Mouse (Mus musculus) liver, embryonic 14.5 days (tissue): ENCODE results near the gene Unc13c. TPM values are rescaled to one million over a fixed set of nuclear protein-coding genes. Genes with fewer than 3 reads are reported as not detected.

ENCODE experiments used
- ATAC-seq: fragments of 200-750 bp; cut with Nextera tagmentation; 2 replicates; pipeline ENCODE4 v1.8.0; 2017; ENCODE audit warnings: moderate number of reproducible peaks, mild to moderate bottlenecking, moderate library complexity; ENCODE audit not compliant: insufficient read depth
- DNase-seq, 3 experiments: peaks; one replicate each; pipeline ENCODE4 v3.0.0-alpha.2; 2012 to 2013; ENCODE audit warnings: low read depth in 3 of 3, low spot score in 3 of 3
- H3K27ac ChIP-seq: fragments of 300-500 bp; sonication (generic); 2 replicates; pipeline ENCODE4 v1.5.1; 2014; ENCODE audit warnings: moderate library complexity, mild to moderate bottlenecking, control low read depth, inconsistent platforms
- H3K27me3 ChIP-seq: fragments of 300-500 bp; sonication (generic); 2 replicates; pipeline ENCODE4 v1.6.1; 2014; ENCODE audit warnings: mild to moderate bottlenecking, low read length, moderate library complexity; ENCODE audit not compliant: control insufficient read depth, insufficient read depth
- H3K36me3 ChIP-seq: fragments of 300-500 bp; sonication (generic); replicated peaks from 2 replicates; pipeline ENCODE4 v1.6.1; 2014; ENCODE audit warnings: low read depth; ENCODE audit not compliant: control insufficient read depth, insufficient read depth
- H3K4me1 ChIP-seq, 2 experiments: fragments of 200-500 bp in 1 of 2; fragments of 300-500 bp in 1 of 2; sonication (generic) in 1 of 2; replicated peaks; 2 replicates each; pipeline ENCODE4 v1.6.1; 2012 to 2014; ENCODE audit warnings: antibody characterized with exemption in 1 of 2, inconsistent platforms in 1 of 2, low read length in 1 of 2; ENCODE audit not compliant: control insufficient read depth in 2 of 2, insufficient read depth in 2 of 2
- H3K4me2 ChIP-seq: fragments of 300-500 bp; sonication (generic); 2 replicates; pipeline ENCODE4 v1.6.1; 2014; ENCODE audit warnings: low read depth, mild to moderate bottlenecking, control low read depth, moderate library complexity
- H3K4me3 ChIP-seq, 2 experiments: fragments of 200-500 bp in 1 of 2; fragments of 300-500 bp in 1 of 2; sonication (generic) in 1 of 2; 2 replicates each; pipeline ENCODE4 v1.5.1; 2012 to 2014; ENCODE audit warnings: low read depth in 2 of 2, low read length in 2 of 2, mild to moderate bottlenecking in 2 of 2, control low read depth in 1 of 2, inconsistent platforms in 1 of 2, moderate library complexity in 1 of 2; ENCODE audit not compliant: insufficient read depth in 1 of 2
- H3K9ac ChIP-seq: fragments of 300-500 bp; sonication (generic); replicated peaks from 2 replicates; pipeline ENCODE4 v1.6.1; 2014; ENCODE audit warnings: mild to moderate bottlenecking, control low read depth, moderate library complexity
- H3K9me3 ChIP-seq: fragments of 300-500 bp; sonication (generic); 2 replicates; pipeline ENCODE4 v1.6.1; 2016; ENCODE audit warnings: low read length, mixed read lengths; ENCODE audit not compliant: control insufficient read depth
- CTCF ChIP-seq: IDR thresholded peaks from 2 replicates; pipeline ENCODE4 v1.5.1; 2016; ENCODE audit warnings: antibody characterized with exemption, low read depth, control low read depth
- EP300 ChIP-seq: IDR thresholded peaks from 2 replicates; pipeline ENCODE4 v1.6.1; 2016; ENCODE audit warnings: antibody characterized with exemption, low read depth
- WGBS: fragments of 180-500 bp; shearing (Covaris S2); extraction: QIAGEN DNeasy Blood & Tissue Kit; methylation state at CpG from one replicate; pipeline ENCODE4 v1.1.7; 2014; ENCODE audit not compliant: insufficient replicate concordance; 5-methylcytosine and 5-hydroxymethylcytosine counted together
- polyA plus RNA-seq, 2 experiments: library from polyadenylated mRNA; depleted of rRNA in 1 of 2; stranded (reverse) in 1 of 2; unstranded in 1 of 2; fragments of >200 nt; fragmentation: Nextera tagmentation in 1 of 2; extraction: Ambion mirVana in 1 of 2; gene quantifications; 2 replicates each; pipeline versions ENCODE4 v1.2.1 to v1.2.3; 2012 to 2014

The Unc13c gene
- polyA plus RNA-seq, 2 experiments = 0.01 to 0.03 TPM

DNA sequence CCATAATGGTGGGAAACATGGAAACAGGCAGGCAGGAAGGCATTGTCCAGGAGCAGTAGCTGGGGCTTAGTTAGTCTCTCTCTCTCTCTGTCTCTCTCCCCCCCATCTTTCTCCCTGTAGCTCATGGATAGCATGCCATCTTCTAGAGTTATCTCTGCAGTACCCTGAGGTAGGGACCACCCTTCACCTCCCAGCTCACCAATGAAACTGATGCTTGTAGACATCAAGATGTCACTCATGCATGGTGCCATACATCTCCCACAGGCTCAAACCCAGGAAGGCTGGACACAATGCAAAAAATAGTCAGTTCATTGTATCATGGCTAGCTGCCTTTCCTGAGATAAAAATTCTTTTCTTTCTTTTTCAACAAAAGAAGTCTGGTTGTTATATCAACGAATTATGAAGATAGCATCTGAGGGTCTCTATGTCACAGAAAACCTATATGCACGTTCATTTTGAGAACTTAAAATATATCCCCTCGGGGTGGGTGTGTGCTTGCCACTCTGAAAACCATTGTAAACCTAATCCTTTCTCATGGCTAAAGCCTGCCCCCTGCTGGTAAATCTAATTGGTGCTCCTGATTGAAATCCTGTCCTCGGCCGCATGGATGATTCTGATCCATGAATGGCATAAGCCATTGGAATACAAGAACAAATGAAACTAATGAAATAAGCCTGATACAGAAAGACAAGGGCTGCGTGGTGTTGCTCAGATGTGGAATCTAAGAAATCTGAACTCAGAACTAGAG lies 14.0 kb upstream of the Unc13c start:
- H3K27me3 ChIP-seq = no peaks in the 10 kb centered on the region
- no peak overlapping the region for H3K4me3 ChIP-seq
- ATAC-seq = no peak
- no peak overlapping the region for H3K9ac ChIP-seq
- no peak overlapping the region for H3K4me2 ChIP-seq
- DNase-seq = peak in 1 of 3 experiments; percentile 6
- no peaks in the 10 kb centered on the region for H3K4me1 ChIP-seq
- 10% methylated on average over 6 of the region's 6 CpGs for WGBS
- H3K9me3 ChIP-seq = no peaks in the 10 kb centered on the region
- no peak overlapping the region for H3K27ac ChIP-seq
- TF ChIP-seq EP300 (no peak), CTCF (peak; percentile 58)
- no peaks in the 10 kb centered on the region for H3K36me3 ChIP-seq

DNA sequence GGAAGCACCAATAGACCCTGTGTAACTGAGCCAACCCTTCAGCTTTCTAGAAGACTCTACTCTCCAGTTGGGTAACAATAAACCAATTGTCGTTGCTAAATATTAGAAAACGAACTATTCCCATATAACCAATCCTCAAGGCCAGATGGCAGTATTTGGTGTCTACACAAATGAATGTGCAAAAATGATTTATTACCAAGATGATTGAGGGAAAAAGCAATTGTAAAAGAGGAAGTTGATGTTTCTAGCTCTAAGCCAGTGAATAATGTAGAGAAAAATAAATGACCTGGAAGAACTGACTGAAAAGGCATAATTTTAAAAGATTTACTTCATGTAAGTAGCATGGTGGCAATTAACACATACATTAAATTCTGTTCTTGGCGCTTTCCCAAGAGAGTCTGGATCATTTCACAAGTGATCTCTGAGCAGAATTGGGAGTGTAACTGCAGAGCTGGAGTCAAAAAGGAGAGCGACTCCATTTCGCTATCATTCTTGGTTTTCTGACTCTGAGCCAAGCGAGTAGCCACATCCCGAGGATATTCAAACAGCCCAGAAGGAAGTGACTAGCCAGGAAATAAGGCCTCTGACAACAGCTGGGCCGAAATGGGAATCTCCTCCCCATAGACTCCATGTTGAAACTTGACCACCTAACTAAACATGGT lies 3.7 kb upstream of the Unc13c start:
- DNase-seq = no peak
- H3K36me3 ChIP-seq = no peaks in the 10 kb centered on the region
- H3K9ac ChIP-seq = no peak overlapping the region
- no peak for TF ChIP-seq CTCF
- TF ChIP-seq EP300 = no peak
- H3K27me3 ChIP-seq = no peaks in the 10 kb centered on the region
- no peak overlapping the region for H3K27ac ChIP-seq
- no peak overlapping the region for H3K4me2 ChIP-seq
- ATAC-seq = no peak
- no peaks in the 10 kb centered on the region for H3K4me1 ChIP-seq
- no peaks in the 10 kb centered on the region for H3K9me3 ChIP-seq
- no peak overlapping the region for H3K4me3 ChIP-seq
- WGBS = 46% methylated on average over 8 of the region's 8 CpGs

DNA sequence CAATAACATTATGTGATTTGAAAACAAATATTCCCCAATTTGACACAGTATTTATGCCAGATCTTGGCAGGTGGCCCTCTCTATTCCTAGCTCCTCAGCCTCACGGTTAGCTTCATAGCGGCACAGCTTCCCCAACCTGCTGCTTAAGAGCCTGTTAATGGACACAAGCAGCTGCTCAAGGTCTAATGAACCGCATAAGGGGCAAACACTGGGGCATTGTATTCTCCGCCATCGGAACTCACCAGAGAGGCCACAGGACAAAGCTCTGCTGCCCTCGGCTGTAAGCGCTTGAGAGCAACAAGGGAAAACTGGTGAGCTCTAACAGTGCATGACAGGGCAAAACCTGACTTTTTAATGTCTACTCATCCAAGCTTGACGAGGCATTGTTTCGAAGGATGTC lies 2.0 kb upstream of the Unc13c start:
- TF ChIP-seq CTCF = no peak
- TF ChIP-seq EP300 = no peak
- Histone ChIP-seq H3K27me3 (no peaks in the 10 kb centered on the region), H3K9ac (no peak overlapping the region), H3K4me3 (no peak overlapping the region), H3K4me2 (no peak overlapping the region), H3K4me1 (no peaks in the 10 kb centered on the region), H3K36me3 (no peaks in the 10 kb centered on the region), H3K9me3 (no peaks in the 10 kb centered on the region), H3K27ac (no peak overlapping the region)
- ATAC-seq = no peak
- DNase-seq = no peak
- 69% methylated on average over 9 of the region's 9 CpGs for WGBS

DNA sequence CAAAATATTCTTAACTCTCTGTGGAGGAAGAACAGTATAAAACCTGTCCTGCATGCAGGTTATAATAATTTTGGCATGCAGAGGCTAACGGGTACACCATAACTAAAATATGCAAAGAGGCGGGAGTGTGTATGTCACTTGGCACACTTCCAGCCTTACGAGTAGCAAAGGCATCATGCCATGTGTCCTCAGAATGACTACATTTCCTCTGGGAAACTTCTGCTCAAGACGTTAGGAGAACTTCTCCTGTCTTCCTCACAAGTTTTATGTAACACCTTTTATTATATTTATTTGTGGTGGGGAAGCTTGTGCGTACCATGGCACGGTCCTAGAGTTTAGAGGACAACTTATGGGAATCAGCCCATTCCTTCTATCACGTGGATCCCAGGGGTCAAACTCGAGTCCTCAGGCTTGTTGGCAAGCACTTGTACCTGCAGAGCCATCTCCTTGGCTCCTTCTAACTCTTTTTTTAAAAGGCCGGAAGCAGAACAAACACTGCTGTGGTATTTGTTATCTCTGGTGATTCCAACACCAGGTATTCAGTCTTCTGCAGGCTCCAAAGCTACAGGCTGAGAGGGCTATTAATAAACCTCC lies 3.3 kb downstream of the Unc13c start:
- Histone ChIP-seq H3K36me3 (no peaks in the 10 kb centered on the region), H3K9ac (no peak overlapping the region), H3K9me3 (no peaks in the 10 kb centered on the region), H3K4me2 (no peak overlapping the region), H3K27ac (no peak overlapping the region), H3K4me3 (no peak overlapping the region), H3K4me1 (no peaks in the 10 kb centered on the region), H3K27me3 (no peaks in the 10 kb centered on the region)
- TF ChIP-seq CTCF (no peak), EP300 (no peak)
- ATAC-seq (no peak), DNase-seq (no peak)
- WGBS = 55% methylated on average over 9 of the region's 9 CpGs

DNA sequence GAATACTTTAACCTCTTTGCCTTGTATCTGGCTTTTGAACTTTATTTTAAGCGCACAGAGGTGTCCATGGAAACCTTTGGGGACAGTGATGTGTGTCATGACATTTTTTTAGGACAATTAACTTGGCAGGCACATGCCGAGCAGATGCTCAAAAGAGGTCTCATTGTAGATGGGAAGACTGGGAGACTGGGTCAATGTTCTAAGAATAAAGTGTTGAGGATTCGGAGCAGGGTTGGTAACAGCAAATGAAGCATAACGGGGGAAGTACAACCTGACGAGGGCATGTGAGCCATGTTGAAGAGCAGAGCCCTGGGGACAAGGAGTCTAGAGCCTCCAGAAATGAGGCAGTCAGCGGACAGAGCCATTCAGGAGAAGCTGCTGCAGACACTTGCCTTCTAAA lies 6.3 kb downstream of the Unc13c start:
- Histone ChIP-seq H3K4me1 (no peaks in the 10 kb centered on the region), H3K36me3 (no peaks in the 10 kb centered on the region), H3K4me2 (no peak overlapping the region), H3K9ac (no peak overlapping the region), H3K4me3 (no peak overlapping the region), H3K27ac (no peak overlapping the region), H3K9me3 (no peaks in the 10 kb centered on the region), H3K27me3 (no peaks in the 10 kb centered on the region)
- DNase-seq = no peak
- 65% methylated on average over 6 of the region's 6 CpGs for WGBS
- ATAC-seq = no peak
- TF ChIP-seq CTCF (no peak), EP300 (no peak)
